Mouse (Mus musculus) liver, postnatal 0 days (tissue): Measurements from ENCODE around the gene Paqr6.

ENCODE experiments used
- CTCF ChIP-seq: sonication (generic); IDR thresholded peaks from 2 replicates; pipeline ENCODE4 v1.5.1; 2016; ENCODE audit warnings: antibody characterized with exemption, low read depth
- EP300 ChIP-seq: IDR thresholded peaks from 2 replicates; pipeline ENCODE4 v1.6.1; 2016; ENCODE audit warnings: antibody characterized with exemption, low read depth, mild to moderate bottlenecking

DNA sequence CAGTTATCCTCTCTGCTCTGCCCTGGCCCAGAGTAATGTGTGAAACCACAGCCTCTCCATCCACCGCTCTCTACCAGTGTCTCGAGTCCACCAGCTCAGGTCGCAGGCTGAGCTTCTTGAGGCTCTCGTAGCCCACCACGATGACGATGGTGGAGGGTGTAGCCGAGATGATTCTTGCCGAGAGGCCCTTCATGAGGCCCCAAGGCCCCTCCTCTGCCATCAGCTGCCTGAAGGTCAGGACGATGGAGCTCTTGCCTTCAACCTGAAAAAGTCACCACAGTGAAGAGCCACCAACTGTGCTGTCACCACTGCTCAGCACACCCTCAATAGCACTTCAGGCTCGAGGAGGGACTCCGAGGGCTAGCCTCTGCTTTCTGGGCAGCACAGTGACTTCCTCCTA is 48.3 kb downstream of the Paqr6 start:
- no peak for TF ChIP-seq CTCF
- no peak for TF ChIP-seq EP300
